Mouse (Mus musculus) 3T3-L1 (cell line): ENCODE data around the gene AU021092.

ENCODE experiments used
- DNase-seq: peaks from one replicate; pipeline ENCODE4 v3.0.0-alpha.2; 2015; ENCODE audit warnings: low read depth, low spot score

Gene AU021092

GRCm38 (mm10) chr16:5214126-5214525, 8.0 kb downstream of the AU021092 start:
- no peak for DNase-seq

- no peak for DNase-seq
These were observed 9.9 kb downstream of the AU021092 start for GRCm38 (mm10) chr16:5212150-5212549.

- no peak for DNase-seq
These were observed 11.7 kb downstream of the AU021092 start for GRCm38 (mm10) chr16:5210365-5210764.

- DNase-seq = peak; percentile 50
These were observed 16.0 kb downstream of the AU021092 start for GRCm38 (mm10) chr16:5206051-5206450.

GRCm38 (mm10) chr16:5205431-5205970, 16.6 kb downstream of the AU021092 start:
- no peak for DNase-seq

- DNase-seq = peak; percentile 92
These were observed 18.2 kb downstream of the AU021092 start, which contains the start of gene Nagpa for GRCm38 (mm10) chr16:5203668-5204433. Nagpa (minus strand) TSS chr16:5204012.

GRCm38 (mm10) chr16:5203200-5203599, 18.9 kb downstream of the AU021092 start:
- peak; percentile 16 for DNase-seq

- peak; percentile 89 for DNase-seq
These were observed 19.4 kb downstream of the AU021092 start for GRCm38 (mm10) chr16:5202681-5203080.

- DNase-seq = peak; percentile 85
These were observed 27.0 kb downstream of the AU021092 start for GRCm38 (mm10) chr16:5195080-5195479.

GRCm38 (mm10) chr16:5186234-5186633, 35.9 kb downstream of the AU021092 start:
- DNase-seq = no peak

- DNase-seq = no peak
These were observed 36.4 kb downstream of the AU021092 start for GRCm38 (mm10) chr16:5185691-5186090.

- no peak for DNase-seq
These were observed 37.1 kb downstream of the AU021092 start for GRCm38 (mm10) chr16:5184956-5185355.

GRCm38 (mm10) chr16:5184101-5184500, 38.0 kb downstream of the AU021092 start:
- DNase-seq = no peak

GRCm38 (mm10) chr16:5183310-5183975, 38.7 kb downstream of the AU021092 start:
- no peak for DNase-seq

GRCm38 (mm10) chr16:5172636-5173035, 49.5 kb downstream of the AU021092 start:
- DNase-seq = no peak

- no peak for DNase-seq
These were observed 53.3 kb downstream of the AU021092 start for GRCm38 (mm10) chr16:5168829-5169228.

GRCm38 (mm10) chr16:5168038-5168437, 54.1 kb downstream of the AU021092 start:
- no peak for DNase-seq

- no peak for DNase-seq
These were observed 57.8 kb downstream of the AU021092 start for GRCm38 (mm10) chr16:5164327-5164726.
